Mouse (Mus musculus): ENCODE data around the gene Lyg2. TPM values are rescaled to one million over a fixed set of nuclear protein-coding genes. Genes with fewer than 3 reads are reported as not detected.

The Lyg2 gene
- 0.11 TPM in 1 of 2 replicates, not detected in the other for polyA plus RNA-seq (2014; fragmentation: Nextera tagmentation; extraction: Ambion mirVana)

- H3K4me3 ChIP-seq (ENCODE audit: low read depth, low read length), result no peak within 1 kb of the TSS
- no peaks in the 10 kb centered on the region for H3K27me3 ChIP-seq (replicated peaks; ENCODE audit: control insufficient read depth, insufficient read depth, low read length)
- H3K9me3 ChIP-seq (ENCODE audit: control insufficient read depth, low read length), result no peaks in the 10 kb centered on the region
- no peak within 1 kb of the TSS for H3K9ac ChIP-seq (ENCODE audit: low read depth, low read length)
- no peaks in the 10 kb centered on the region for H3K36me3 ChIP-seq (ENCODE audit: control insufficient read depth, insufficient read depth, low read length)
- no peak for DNase-seq (ENCODE audit: low spot score)
- no peaks in the 10 kb centered on the region for H3K4me1 ChIP-seq (ENCODE audit: control insufficient read depth, insufficient read depth, low read length)
- H3K4me2 ChIP-seq (ENCODE audit: low read depth, low read length), result no peak within 1 kb of the TSS
- no peak for ATAC-seq (ENCODE audit: low read depth)
- 80% methylated on average over 5 of the region's 5 CpGs for WGBS
- no peak within 1 kb of the TSS for H3K27ac ChIP-seq (replicated peaks; ENCODE audit: low read depth, low read length)
Measured at GRCm38 (mm10) chr1:37916393-37916792, at the start of gene Lyg2. Lyg2 (minus strand) TSS chr1:37916493.

GRCm38 (mm10) chr1:37965571-37965970 lies 49.3 kb upstream of the Lyg2 start:
- Histone ChIP-seq H3K27me3 (replicated peaks; ENCODE audit: control insufficient read depth, insufficient read depth, low read length) (no peaks in the 10 kb centered on the region), H3K9ac (ENCODE audit: low read depth, low read length) (no peak overlapping the region), H3K27ac (replicated peaks; ENCODE audit: low read depth, low read length) (no peak overlapping the region), H3K4me2 (ENCODE audit: low read depth, low read length) (no peak overlapping the region), H3K36me3 (ENCODE audit: control insufficient read depth, insufficient read depth, low read length) (no peaks in the 10 kb centered on the region), H3K4me3 (ENCODE audit: low read depth, low read length) (no peak overlapping the region), H3K9me3 (ENCODE audit: control insufficient read depth, low read length) (no peaks in the 10 kb centered on the region), H3K4me1 (ENCODE audit: control insufficient read depth, insufficient read depth, low read length) (no peaks in the 10 kb centered on the region)
- WGBS, result 57% methylated on average over 10 of the region's 10 CpGs
- ATAC-seq (ENCODE audit: low read depth), result no peak
- no peak for DNase-seq (ENCODE audit: low spot score)

GRCm38 (mm10) chr1:37959486-37959885 lies 43.2 kb upstream of the Lyg2 start:
- H3K4me2 ChIP-seq (ENCODE audit: low read depth, low read length), result no peak overlapping the region
- 79% methylated on average over 5 of the region's 5 CpGs for WGBS
- no peaks in the 10 kb centered on the region for H3K27me3 ChIP-seq (replicated peaks; ENCODE audit: control insufficient read depth, insufficient read depth, low read length)
- H3K27ac ChIP-seq (replicated peaks; ENCODE audit: low read depth, low read length), result no peak overlapping the region
- no peak overlapping the region for H3K9ac ChIP-seq (ENCODE audit: low read depth, low read length)
- H3K36me3 ChIP-seq (ENCODE audit: control insufficient read depth, insufficient read depth, low read length), result no peaks in the 10 kb centered on the region
- no peak overlapping the region for H3K4me3 ChIP-seq (ENCODE audit: low read depth, low read length)
- ATAC-seq (ENCODE audit: low read depth), result no peak
- H3K9me3 ChIP-seq (ENCODE audit: control insufficient read depth, low read length), result no peaks in the 10 kb centered on the region
- H3K4me1 ChIP-seq (ENCODE audit: control insufficient read depth, insufficient read depth, low read length), result no peaks in the 10 kb centered on the region
- DNase-seq (ENCODE audit: low spot score), result no peak

- DNase-seq (ENCODE audit: low spot score) (no peak), ATAC-seq (ENCODE audit: low read depth) (no peak)
- 57% methylated on average over 2 of the region's 2 CpGs for WGBS
- Histone ChIP-seq H3K27ac (replicated peaks; ENCODE audit: low read depth, low read length) (no peak overlapping the region), H3K9ac (ENCODE audit: low read depth, low read length) (no peak overlapping the region), H3K4me1 (ENCODE audit: control insufficient read depth, insufficient read depth, low read length) (no peaks in the 10 kb centered on the region), H3K9me3 (ENCODE audit: control insufficient read depth, low read length) (no peaks in the 10 kb centered on the region), H3K27me3 (replicated peaks; ENCODE audit: control insufficient read depth, insufficient read depth, low read length) (no peaks in the 10 kb centered on the region), H3K4me3 (ENCODE audit: low read depth, low read length) (no peak overlapping the region), H3K4me2 (ENCODE audit: low read depth, low read length) (no peak overlapping the region), H3K36me3 (ENCODE audit: control insufficient read depth, insufficient read depth, low read length) (no peaks in the 10 kb centered on the region)
Measured at GRCm38 (mm10) chr1:37958516-37958915, 42.2 kb upstream of the Lyg2 start.

GRCm38 (mm10) chr1:37957659-37958058 lies 41.4 kb upstream of the Lyg2 start, which contains the start of gene Lyg1:
Lyg1 (minus strand) TSS chr1:37957759.
- H3K4me1 ChIP-seq (ENCODE audit: control insufficient read depth, insufficient read depth, low read length), result no peaks in the 10 kb centered on the region
- DNase-seq (ENCODE audit: low spot score), result no peak
- H3K4me3 ChIP-seq (ENCODE audit: low read depth, low read length), result no peak within 1 kb of the TSS
- H3K9me3 ChIP-seq (ENCODE audit: control insufficient read depth, low read length), result no peaks in the 10 kb centered on the region
- 83% methylated on average over 5 of the region's 5 CpGs for WGBS
- no peak within 1 kb of the TSS for H3K27ac ChIP-seq (replicated peaks; ENCODE audit: low read depth, low read length)
- ATAC-seq (ENCODE audit: low read depth), result no peak
- no peak within 1 kb of the TSS for H3K9ac ChIP-seq (ENCODE audit: low read depth, low read length)
- H3K27me3 ChIP-seq (replicated peaks; ENCODE audit: control insufficient read depth, insufficient read depth, low read length), result no peaks in the 10 kb centered on the region
- H3K4me2 ChIP-seq (ENCODE audit: low read depth, low read length), result no peak within 1 kb of the TSS
- H3K36me3 ChIP-seq (ENCODE audit: control insufficient read depth, insufficient read depth, low read length), result no peaks in the 10 kb centered on the region

GRCm38 (mm10) chr1:37956690-37957431 lies 40.6 kb upstream of the Lyg2 start:
- ATAC-seq (ENCODE audit: low read depth) (no peak), DNase-seq (ENCODE audit: low spot score) (peak; percentile 34)
- no peak overlapping the region for H3K4me3 ChIP-seq (ENCODE audit: low read depth, low read length)
- H3K4me2 ChIP-seq (ENCODE audit: low read depth, low read length), result no peak overlapping the region
- H3K9me3 ChIP-seq (ENCODE audit: control insufficient read depth, low read length), result no peaks in the 10 kb centered on the region
- 37% methylated on average over 3 of the region's 3 CpGs for WGBS
- no peaks in the 10 kb centered on the region for H3K4me1 ChIP-seq (ENCODE audit: control insufficient read depth, insufficient read depth, low read length)
- H3K36me3 ChIP-seq (ENCODE audit: control insufficient read depth, insufficient read depth, low read length), result no peaks in the 10 kb centered on the region
- H3K9ac ChIP-seq (ENCODE audit: low read depth, low read length), result no peak overlapping the region
- H3K27me3 ChIP-seq (replicated peaks; ENCODE audit: control insufficient read depth, insufficient read depth, low read length), result no peaks in the 10 kb centered on the region
- H3K27ac ChIP-seq (replicated peaks; ENCODE audit: low read depth, low read length), result no peak overlapping the region

DNA sequence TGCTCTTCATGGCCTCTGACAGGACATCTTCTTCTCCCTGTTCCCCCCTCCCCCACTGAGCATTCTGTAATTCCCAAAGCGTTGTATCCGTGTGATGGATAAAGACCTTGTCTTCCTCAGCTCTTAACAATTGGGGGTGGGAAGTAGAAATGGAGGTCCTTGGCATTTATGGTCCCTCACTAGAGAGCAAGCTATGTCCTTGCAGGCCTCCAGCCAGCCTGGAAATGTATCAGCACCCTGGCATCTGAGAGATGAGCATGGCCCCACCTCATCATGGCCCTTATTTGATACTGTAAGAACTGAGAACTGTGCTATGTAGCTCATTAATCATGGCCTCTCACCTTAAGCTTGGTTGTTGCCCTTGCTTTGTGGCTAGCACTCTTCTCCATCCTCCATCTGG lies 39.0 kb upstream of the Lyg2 start:
- H3K27me3 ChIP-seq (replicated peaks; ENCODE audit: control insufficient read depth, insufficient read depth, low read length), result no peaks in the 10 kb centered on the region
- H3K9me3 ChIP-seq (ENCODE audit: control insufficient read depth, low read length), result no peaks in the 10 kb centered on the region
- ATAC-seq (ENCODE audit: low read depth), result no peak
- no peak overlapping the region for H3K4me2 ChIP-seq (ENCODE audit: low read depth, low read length)
- no peak for DNase-seq (ENCODE audit: low spot score)
- no peaks in the 10 kb centered on the region for H3K36me3 ChIP-seq (ENCODE audit: control insufficient read depth, insufficient read depth, low read length)
- WGBS, result 92% methylated on average over 2 of the region's 2 CpGs
- no peaks in the 10 kb centered on the region for H3K4me1 ChIP-seq (ENCODE audit: control insufficient read depth, insufficient read depth, low read length)
- no peak overlapping the region for H3K27ac ChIP-seq (replicated peaks; ENCODE audit: low read depth, low read length)
- no peak overlapping the region for H3K9ac ChIP-seq (ENCODE audit: low read depth, low read length)
- H3K4me3 ChIP-seq (ENCODE audit: low read depth, low read length), result no peak overlapping the region

GRCm38 (mm10) chr1:37954786-37955185 lies 38.5 kb upstream of the Lyg2 start:
- Histone ChIP-seq H3K4me2 (ENCODE audit: low read depth, low read length) (no peak overlapping the region), H3K27me3 (replicated peaks; ENCODE audit: control insufficient read depth, insufficient read depth, low read length) (no peaks in the 10 kb centered on the region), H3K36me3 (ENCODE audit: control insufficient read depth, insufficient read depth, low read length) (no peaks in the 10 kb centered on the region), H3K9me3 (ENCODE audit: control insufficient read depth, low read length) (no peaks in the 10 kb centered on the region), H3K27ac (replicated peaks; ENCODE audit: low read depth, low read length) (no peak overlapping the region), H3K4me3 (ENCODE audit: low read depth, low read length) (no peak overlapping the region), H3K4me1 (ENCODE audit: control insufficient read depth, insufficient read depth, low read length) (no peaks in the 10 kb centered on the region), H3K9ac (ENCODE audit: low read depth, low read length) (no peak overlapping the region)
- ATAC-seq (ENCODE audit: low read depth) (no peak), DNase-seq (ENCODE audit: low spot score) (no peak)
- WGBS, result 79% methylated on average over 7 of the region's 7 CpGs

GRCm38 (mm10) chr1:37948906-37949305 lies 32.6 kb upstream of the Lyg2 start:
- DNase-seq (ENCODE audit: low spot score) (no peak), ATAC-seq (ENCODE audit: low read depth) (no peak)
- no peak overlapping the region for H3K27ac ChIP-seq (replicated peaks; ENCODE audit: low read depth, low read length)
- H3K27me3 ChIP-seq (replicated peaks; ENCODE audit: control insufficient read depth, insufficient read depth, low read length), result no peaks in the 10 kb centered on the region
- H3K4me3 ChIP-seq (ENCODE audit: low read depth, low read length), result no peak overlapping the region
- H3K36me3 ChIP-seq (ENCODE audit: control insufficient read depth, insufficient read depth, low read length), result no peaks in the 10 kb centered on the region
- 62% methylated on average over 2 of the region's 2 CpGs for WGBS
- H3K9me3 ChIP-seq (ENCODE audit: control insufficient read depth, low read length), result no peaks in the 10 kb centered on the region
- no peaks in the 10 kb centered on the region for H3K4me1 ChIP-seq (ENCODE audit: control insufficient read depth, insufficient read depth, low read length)
- no peak overlapping the region for H3K9ac ChIP-seq (ENCODE audit: low read depth, low read length)
- H3K4me2 ChIP-seq (ENCODE audit: low read depth, low read length), result no peak overlapping the region
